Mouse (Mus musculus) G1E (cell line): ENCODE measurements around the gene Mroh3. TPM values are rescaled to one million over a fixed set of nuclear protein-coding genes. Genes with fewer than 3 reads are reported as not detected.

Experiments used
- ATAC-seq: 2 replicates; pipeline ENCODE4 v1.8.0; 2016; ENCODE audit warnings: mild to moderate bottlenecking; ENCODE audit not compliant: insufficient number of reproducible peaks, poor library complexity, low FRiP score, severe bottlenecking; ENCODE audit errors: extremely low read depth
- DNase-seq: peaks from one replicate; pipeline ENCODE4 v3.0.0; 2012; ENCODE audit warnings: low spot score
- H3K27me3 ChIP-seq: 2 replicates; pipeline ENCODE4 v1.6.1; 2012; ENCODE audit warnings: mild to moderate bottlenecking, low read length, inconsistent platforms; ENCODE audit not compliant: insufficient read depth
- H3K36me3 ChIP-seq: replicated peaks from 2 replicates; pipeline ENCODE3; 2012; ENCODE audit warnings: mild to moderate bottlenecking, inconsistent platforms
- H3K4me1 ChIP-seq: 2 replicates; pipeline ENCODE4 v1.6.1; 2012; ENCODE audit warnings: low read depth, low read length, inconsistent platforms, mixed read lengths; ENCODE audit not compliant: insufficient read depth
- H3K4me3 ChIP-seq: 2 replicates; pipeline ENCODE4 v1.5.1; 2012; ENCODE audit warnings: low read depth, mild to moderate bottlenecking, inconsistent platforms, low read length, moderate library complexity, mixed read lengths
- H3K9me3 ChIP-seq: replicated peaks from 2 replicates; pipeline ENCODE4 v1.6.1; 2012; ENCODE audit warnings: inconsistent platforms
- CTCF ChIP-seq: IDR thresholded peaks from 2 replicates; pipeline ENCODE4 v1.5.1; 2012; ENCODE audit warnings: low read depth, low read length, inconsistent platforms, mixed read lengths
- GATA1 ChIP-seq: IDR thresholded peaks from 2 replicates; pipeline ENCODE4 v1.6.1; 2012; ENCODE audit warnings: borderline replicate concordance, low read length, inconsistent platforms, mixed read lengths
- GATA2 ChIP-seq: IDR thresholded peaks from 2 replicates; pipeline ENCODE4 v1.6.1; 2012; ENCODE audit warnings: low read depth, low read length, inconsistent platforms, borderline replicate concordance
- POLR2AphosphoS5 ChIP-seq: IDR thresholded peaks from 2 replicates; pipeline ENCODE4 v1.6.1; 2012; ENCODE audit warnings: low read depth, low read length, inconsistent platforms; ENCODE audit not compliant: insufficient replicate concordance
- TAL1 ChIP-seq: conservative IDR thresholded peaks from 2 replicates; pipeline ENCODE4 v1.6.1; 2012; ENCODE audit warnings: low read depth, low read length, inconsistent platforms, mixed read lengths
- polyA plus RNA-seq: library from polyadenylated mRNA; stranded (reverse); fragments of >175 nt; gene quantifications from 2 replicates; pipeline ENCODE4 v1.2.3, GENCODE M21; 2012
- total RNA-seq, 2 experiments: library from RNA; stranded (forward) in 1 of 2; stranded (reverse) in 1 of 2; fragments of 200-1000 nt in 1 of 2; fragments of >200 nt in 1 of 2; fragmentation: Nextera tagmentation in 1 of 2; gene quantifications; 2 replicates each; pipeline ENCODE4 v1.2.3; 2014 to 2017

Gene Mroh3
- total and polyA plus RNA-seq, 3 experiments: 0.27 TPM; not detected in 2

DNA sequence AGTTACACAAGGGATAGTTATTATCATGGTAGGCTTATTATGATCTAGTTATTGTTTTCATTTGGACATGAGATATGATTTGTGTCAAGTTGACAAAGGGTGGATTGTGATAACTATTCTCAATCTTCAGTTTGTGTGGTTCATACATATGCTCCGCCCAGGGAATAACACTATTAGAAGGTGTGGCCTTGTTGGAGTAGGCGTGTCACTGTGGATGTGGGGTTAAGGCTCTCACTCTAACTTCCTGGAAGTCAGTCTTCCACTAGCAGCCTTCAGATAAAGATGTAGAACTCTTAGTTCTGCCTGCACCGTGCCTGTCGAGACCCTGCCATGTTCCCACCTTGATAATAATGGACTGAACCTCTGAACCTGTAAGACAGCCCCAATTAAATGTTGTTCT, 25.9 kb upstream of the Mroh3 start:
- H3K4me3 ChIP-seq: no peak overlapping the region
- ATAC-seq (no peak), DNase-seq (no peak)
- H3K9me3 ChIP-seq: no peaks in the 10 kb centered on the region
- H3K36me3 ChIP-seq: no peaks in the 10 kb centered on the region
- H3K27me3 ChIP-seq: peaks cover 44% of the 10 kb centered on the region
- TF ChIP-seq GATA2: no peak
- TF ChIP-seq CTCF: no peak
- no peak for TF ChIP-seq POLR2AphosphoS5
- peaks cover 11% of the 10 kb centered on the region for H3K4me1 ChIP-seq

DNA sequence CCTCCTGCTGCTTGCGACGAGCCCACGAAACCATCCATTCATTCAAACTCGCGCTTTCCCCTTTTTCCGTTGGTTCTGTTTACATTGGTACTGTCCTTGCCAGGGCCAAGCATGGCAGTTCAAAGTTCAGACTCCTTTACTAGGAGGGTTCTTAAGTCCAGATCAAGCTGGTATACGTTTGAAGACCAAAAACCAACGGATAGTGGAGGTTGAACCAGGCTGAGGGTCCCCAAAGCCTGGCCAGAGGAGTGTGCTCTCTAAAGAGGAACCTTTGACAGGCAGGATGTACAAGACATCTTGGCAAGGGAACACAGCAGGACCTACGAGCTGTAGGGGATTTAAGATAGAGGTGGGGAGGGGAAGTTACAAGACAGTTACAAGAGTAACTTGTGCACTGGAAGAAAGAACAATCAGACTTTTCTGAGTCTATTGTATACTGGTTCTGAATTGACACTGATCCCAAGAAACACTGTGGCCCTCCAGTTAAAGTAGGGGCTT, 22.0 kb upstream of the Mroh3 start:
- TF ChIP-seq POLR2AphosphoS5 (no peak), TAL1 (no peak), GATA1 (no peak), CTCF (no peak), GATA2 (no peak)
- Histone ChIP-seq H3K9me3 (no peaks in the 10 kb centered on the region), H3K4me3 (peak overlapping the region; percentile 64; the same call in 1 of the 2 replicates), H3K36me3 (no peaks in the 10 kb centered on the region), H3K27me3 (peaks cover 67% of the 10 kb centered on the region), H3K4me1 (peaks cover 35% of the 10 kb centered on the region)
- no peak for ATAC-seq
- DNase-seq: no peak

DNA sequence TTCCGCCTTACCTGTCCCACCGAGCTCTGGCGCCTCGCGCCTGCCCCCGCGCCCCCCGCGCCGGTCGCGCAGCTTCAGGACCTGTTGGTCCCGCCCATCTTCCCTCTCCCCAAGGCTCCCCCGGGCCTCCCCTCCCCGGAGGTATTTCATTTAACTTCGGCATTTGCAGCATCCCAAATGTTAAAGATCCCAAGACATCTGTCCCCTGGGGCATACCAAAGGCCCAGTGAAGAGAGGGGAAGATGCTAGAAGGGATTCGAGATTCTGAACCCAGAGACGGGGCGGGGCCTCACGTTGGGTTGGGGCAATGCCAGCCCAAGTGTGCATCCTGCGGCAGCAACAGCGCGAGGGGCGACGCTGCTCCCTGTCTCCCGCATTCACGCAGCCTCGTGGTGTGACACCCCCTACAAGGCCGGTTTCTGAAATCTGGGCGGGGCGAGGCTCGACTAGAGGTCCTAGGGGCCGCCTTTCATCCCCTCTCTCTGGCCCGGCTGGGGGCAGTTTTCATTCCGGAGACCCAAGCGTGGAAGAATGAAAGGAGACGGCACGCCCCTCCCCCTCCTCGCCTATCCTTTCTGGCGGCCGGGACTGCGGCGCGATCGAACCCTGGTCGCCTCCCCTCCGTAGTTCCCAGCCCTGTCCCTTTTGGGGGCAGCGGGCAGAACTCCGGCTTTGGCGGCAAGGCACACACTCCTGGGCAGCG, 21.4 kb upstream of the Mroh3 start, which contains the start of gene Inava:
Inava (minus strand) TSS at position 373 of the 703 bp plus-strand sequence.
- ATAC-seq (no peak), DNase-seq (no peak)
- TF ChIP-seq POLR2AphosphoS5 (no peak), GATA2 (no peak), TAL1 (no peak)
- Histone ChIP-seq H3K9me3 (no peaks in the 10 kb centered on the region), H3K4me1 (peaks cover 35% of the 10 kb centered on the region), H3K36me3 (no peaks in the 10 kb centered on the region), H3K4me3 (peak within 1 kb of the TSS; percentile 64), H3K27me3 (peaks cover 68% of the 10 kb centered on the region)

DNA sequence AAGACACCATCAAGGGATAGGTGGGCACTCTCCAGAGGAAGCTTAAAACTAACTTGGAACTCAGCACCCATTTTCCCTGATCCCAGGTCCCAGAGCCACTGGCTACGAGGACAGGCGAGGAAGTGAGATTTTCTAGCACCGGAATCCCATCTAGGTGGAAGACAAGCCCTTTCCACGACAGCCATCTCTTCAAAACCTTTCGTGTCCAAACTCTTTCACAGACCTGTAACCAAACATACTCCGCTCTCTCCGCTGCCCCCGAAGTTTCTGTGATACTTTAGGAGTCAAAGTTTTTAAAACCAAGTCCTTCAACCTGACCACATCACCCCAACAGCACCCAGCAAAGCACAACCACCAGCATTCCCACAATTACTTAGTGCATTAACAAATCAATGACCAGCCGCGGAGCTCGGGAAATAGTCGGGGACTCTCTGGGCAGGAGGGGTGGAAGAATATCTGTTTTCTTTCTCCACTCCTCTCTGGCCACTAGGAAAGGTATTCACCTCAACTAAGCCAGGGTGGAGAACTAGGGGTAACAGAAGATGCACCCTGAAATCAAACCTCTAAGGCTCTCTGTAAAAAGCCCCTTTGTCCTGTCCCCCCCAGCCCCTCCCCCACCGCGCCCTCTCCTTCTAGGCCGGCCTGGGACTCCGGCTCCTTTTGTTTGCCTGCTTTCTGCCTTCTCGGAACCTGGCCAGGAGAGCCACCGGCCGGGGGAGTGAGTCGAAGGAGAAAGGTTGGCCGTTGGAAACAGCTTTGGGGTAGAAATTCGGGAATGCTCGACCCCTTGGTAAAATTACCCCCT, 20.6 kb upstream of the Mroh3 start:
- DNase-seq (no peak), ATAC-seq (no peak)
- Histone ChIP-seq H3K36me3 (no peaks in the 10 kb centered on the region), H3K27me3 (peaks cover 77% of the 10 kb centered on the region), H3K4me1 (peaks cover 33% of the 10 kb centered on the region), H3K4me3 (no peak overlapping the region), H3K9me3 (no peaks in the 10 kb centered on the region)
- TF ChIP-seq TAL1: no peak
- no peak for TF ChIP-seq POLR2AphosphoS5
- no peak for TF ChIP-seq GATA2
- TF ChIP-seq CTCF: no peak
- no peak for TF ChIP-seq GATA1

DNA sequence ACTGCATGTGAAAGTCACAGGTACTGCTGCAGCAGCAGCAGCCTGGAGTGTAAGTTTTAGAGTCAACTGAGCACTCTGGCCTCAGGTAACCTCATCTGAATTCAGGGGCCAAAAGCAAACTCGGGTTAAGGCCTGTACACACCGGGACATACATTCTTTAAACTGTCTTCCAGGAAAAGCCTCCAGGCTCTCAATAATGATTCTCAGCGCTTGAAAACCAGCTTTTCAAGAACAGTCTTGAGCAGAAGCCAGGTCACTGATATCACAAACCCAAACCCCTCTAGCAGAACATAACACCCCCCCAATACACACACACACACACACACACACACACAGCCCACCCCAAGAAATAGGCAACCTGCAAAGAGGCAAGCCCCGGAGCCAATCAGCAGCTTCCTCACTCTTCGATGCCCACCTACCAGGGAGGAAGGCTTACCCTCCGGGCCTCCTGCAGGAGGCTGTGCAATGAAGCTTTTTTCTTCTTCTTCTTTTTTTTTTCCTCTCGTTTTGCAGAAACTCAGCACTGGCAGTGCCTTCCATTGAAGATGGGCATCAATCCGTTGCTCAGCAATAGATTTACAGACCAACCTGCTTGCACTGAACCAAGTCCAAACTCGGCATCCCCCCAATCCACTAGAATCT, 19.8 kb upstream of the Mroh3 start:
- Histone ChIP-seq H3K27me3 (peaks cover 83% of the 10 kb centered on the region), H3K36me3 (no peaks in the 10 kb centered on the region), H3K9me3 (no peaks in the 10 kb centered on the region), H3K4me1 (peaks cover 35% of the 10 kb centered on the region), H3K4me3 (no peak overlapping the region)
- DNase-seq (no peak), ATAC-seq (no peak)
- TF ChIP-seq POLR2AphosphoS5: no peak
- no peak for TF ChIP-seq GATA2
- TF ChIP-seq TAL1: no peak
- no peak for TF ChIP-seq GATA1
- TF ChIP-seq CTCF: no peak

DNA sequence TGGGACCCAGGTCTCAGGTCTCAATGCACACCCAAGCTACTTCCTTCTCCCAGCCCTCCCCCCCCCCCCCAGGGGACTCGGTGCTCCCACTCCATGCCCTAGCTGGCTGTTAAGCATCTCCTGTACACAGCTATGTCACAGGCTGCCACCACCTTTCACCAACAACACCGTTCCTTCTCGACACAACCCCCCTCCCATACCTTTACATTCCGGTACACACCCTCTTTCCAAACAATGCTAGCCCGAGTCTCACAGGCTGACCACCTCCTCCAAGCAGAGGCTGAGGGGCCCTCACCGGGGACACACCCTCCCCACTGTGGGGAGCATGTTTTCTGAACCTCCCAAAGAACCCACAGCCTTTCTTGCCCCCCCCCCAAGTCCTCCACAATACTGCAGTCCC, 19.0 kb upstream of the Mroh3 start:
- H3K9me3 ChIP-seq: no peaks in the 10 kb centered on the region
- peaks cover 86% of the 10 kb centered on the region for H3K27me3 ChIP-seq
- H3K4me3 ChIP-seq: no peak overlapping the region
- no peak for TF ChIP-seq TAL1
- no peak for TF ChIP-seq GATA2
- no peak for TF ChIP-seq GATA1
- no peak for TF ChIP-seq CTCF
- no peak for TF ChIP-seq POLR2AphosphoS5
- no peaks in the 10 kb centered on the region for H3K36me3 ChIP-seq
- ATAC-seq: no peak
- H3K4me1 ChIP-seq: peaks cover 35% of the 10 kb centered on the region
- DNase-seq: no peak
